In genomic region chr13:101692866-101693691, GRCm38 (mm10) we compare ENCODE assay signal across 8 mouse cellular contexts.
DNase-seq lines count a peak whose midpoint lies in the region; ATAC-seq and TF ChIP-seq lines count a peak whose summit lies in the region.

No protein-coding gene starts in this region.

- H3K4me2 ChIP-seq in forebrain, embryonic 11.5 days (ENCODE audit: low read depth, low read length, severe bottlenecking), result peak overlapping the region; percentile 92; the same call in 1 of the 2 replicates
- peak overlapping the region; percentile 96 for H3K4me2 ChIP-seq in liver, embryonic 16.5 days (ENCODE audit: low read depth, low read length)

- no peak overlapping the region for H3K9ac ChIP-seq in forebrain, embryonic 11.5 days (ENCODE audit: low read length)
- H3K9ac ChIP-seq in liver, embryonic 16.5 days (ENCODE audit: low read depth, low read length), result peak overlapping the region; percentile 89

- ATAC-seq in forebrain, embryonic 11.5 days (replicated peaks; ENCODE audit: low FRiP score), result no peak
- no peak for ATAC-seq in liver, embryonic 16.5 days (ENCODE audit: low read depth)

- TF ChIP-seq POLR2A in brain, embryonic 14.5 days (IDR thresholded peaks at IDR 0.05; ENCODE audit: borderline replicate concordance, extremely low read depth, insufficient read depth, insufficient read length, poor library complexity, severe bottlenecking), result no peak

- peak overlapping the region; percentile 56; the same call in 1 of the 2 replicates for H3K4me3 ChIP-seq in forebrain, embryonic 11.5 days (ENCODE audit: low read depth, low read length)
- peak overlapping the region; percentile 83 for H3K4me3 ChIP-seq in liver, embryonic 16.5 days (ENCODE audit: low read depth, low read length)

- H3K36me3 ChIP-seq in forebrain, embryonic 11.5 days (ENCODE audit: control insufficient read depth, insufficient read depth, low read length), result no peaks in the 10 kb centered on the region
- H3K36me3 ChIP-seq in liver, embryonic 16.5 days (ENCODE audit: control insufficient read depth, insufficient read depth), result peaks cover 15% of the 10 kb centered on the region

- H3K27me3 ChIP-seq in forebrain, embryonic 11.5 days (ENCODE audit: control insufficient read depth, insufficient read depth, low read length), result no peaks in the 10 kb centered on the region
- H3K27me3 ChIP-seq in liver, embryonic 16.5 days (ENCODE audit: control insufficient read depth, insufficient read depth, low read depth, low read length), result no peaks in the 10 kb centered on the region

- H3K9me3 ChIP-seq in forebrain, embryonic 11.5 days (ENCODE audit: control insufficient read depth, low read length), result no peaks in the 10 kb centered on the region
- H3K9me3 ChIP-seq in liver, embryonic 16.5 days (replicated peaks; ENCODE audit: control insufficient read depth, low read length), result no peaks in the 10 kb centered on the region

- H3K27ac ChIP-seq in forebrain, embryonic 11.5 days (ENCODE audit: low read depth, low read length), result no peak overlapping the region
- H3K27ac ChIP-seq in liver, embryonic 16.5 days (ENCODE audit: low read length), result peak overlapping the region; percentile 94

- no peak for TF ChIP-seq CTCF in brain, embryonic 14.5 days (IDR thresholded peaks at IDR 0.05; ENCODE audit: borderline replicate concordance, extremely low read depth, insufficient read depth, insufficient read length)

- DNase-seq in kidney, adult 18-20 months, result peak; percentile 2
- DNase-seq in kidney, adult 8-10 months, result no peak
- DNase-seq in brain, embryonic 14.5 days (ENCODE audit: low read depth), result peak; percentile 46
- no peak for DNase-seq in forebrain, embryonic 11.5 days (ENCODE audit: low spot score)
- no peak for DNase-seq in adrenal gland, postnatal 36 days
- DNase-seq in gastrocnemius, postnatal 25 days, result no peak
- DNase-seq in ovary, postnatal 14 days (ENCODE audit: low spot score), result no peak

- H3K4me1 ChIP-seq in forebrain, embryonic 11.5 days (replicated peaks; ENCODE audit: control insufficient read depth, insufficient read depth, low read length), result peaks cover 7% of the 10 kb centered on the region; the same call in 1 of the 2 replicates
- H3K4me1 ChIP-seq in liver, embryonic 16.5 days (ENCODE audit: control insufficient read depth, low read depth, low read length), result peaks cover 35% of the 10 kb centered on the region

- WGBS in forebrain, embryonic 11.5 days, result 61% methylated on average over 7 of the region's 7 CpGs
- WGBS in liver, embryonic 16.5 days (ENCODE audit: insufficient replicate concordance), result 46% methylated on average over 7 of the region's 7 CpGs

Comparison
In these comparisons a context has a peak if more than half of its experiments do, and no peak if none do; other contexts are left out.
1. DNase-seq: peak in kidney, adult 18-20 months (single experiment) and brain, embryonic 14.5 days (single experiment); none in kidney, adult 8-10 months (0 of 2), forebrain, embryonic 11.5 days (single experiment), adrenal gland, postnatal 36 days (0 of 2), gastrocnemius, postnatal 25 days (single experiment) and ovary, postnatal 14 days (single experiment).